Mouse (Mus musculus) midbrain, postnatal 0 days (tissue): ENCODE measurements around the gene Slc8a1. TPM values are rescaled to one million over a fixed set of nuclear protein-coding genes. Genes with fewer than 3 reads are reported as not detected.

Experiments
- ATAC-seq: fragments of 200-750 bp; cut with Nextera tagmentation; 2 replicates; pipeline ENCODE4 v1.8.0; 2017; ENCODE audit warnings: moderate number of reproducible peaks, mild to moderate bottlenecking, moderate TSS enrichment, moderate library complexity; ENCODE audit not compliant: low FRiP score
- DNase-seq: peaks from one replicate; pipeline ENCODE4 v3.0.0-alpha.2; 2015; ENCODE audit warnings: low spot score
- H3K27ac ChIP-seq: fragments of 300-500 bp; sonication (generic); 2 replicates; pipeline ENCODE4 v1.5.1; 2014; ENCODE audit warnings: low read depth, mild to moderate bottlenecking, low read length, mixed read lengths
- H3K27me3 ChIP-seq: fragments of 300-500 bp; sonication (generic); 2 replicates; pipeline ENCODE4 v1.6.1; 2014; ENCODE audit warnings: low read length, control low read depth, mixed read lengths; ENCODE audit not compliant: insufficient read depth
- H3K36me3 ChIP-seq: fragments of 300-500 bp; sonication (generic); 2 replicates; pipeline ENCODE4 v1.6.1; 2014; ENCODE audit warnings: low read length, control low read depth, mixed read lengths; ENCODE audit not compliant: insufficient read depth
- H3K4me1 ChIP-seq: fragments of 300-500 bp; sonication (generic); 2 replicates; pipeline ENCODE4 v1.6.1; 2014; ENCODE audit warnings: mild to moderate bottlenecking, control low read depth, antibody characterized with exemption, low read length, mixed read lengths; ENCODE audit not compliant: insufficient read depth
- H3K4me2 ChIP-seq: fragments of 300-500 bp; sonication (generic); 2 replicates; pipeline ENCODE4 v1.6.1; 2014; ENCODE audit warnings: low read depth, mild to moderate bottlenecking, low read length, mixed read lengths; ENCODE audit not compliant: poor library complexity, severe bottlenecking
- H3K4me3 ChIP-seq: fragments of 300-500 bp; sonication (generic); 2 replicates; pipeline ENCODE4 v1.5.1; 2014; ENCODE audit warnings: low read depth, mild to moderate bottlenecking, low read length, moderate library complexity
- H3K9ac ChIP-seq: fragments of 300-500 bp; sonication (generic); replicated peaks from 2 replicates; pipeline ENCODE4 v1.6.1; 2014; ENCODE audit warnings: mild to moderate bottlenecking, low read length, moderate library complexity, mixed read lengths; ENCODE audit not compliant: poor library complexity, severe bottlenecking
- H3K9me3 ChIP-seq: fragments of 300-500 bp; sonication (generic); 2 replicates; pipeline ENCODE4 v1.6.1; 2016; ENCODE audit warnings: low read length, control low read depth
- CTCF ChIP-seq: IDR thresholded peaks from 2 replicates; pipeline ENCODE4 v1.5.1; 2016; ENCODE audit warnings: antibody characterized with exemption, mild to moderate bottlenecking
- WGBS: fragments of 180-500 bp; shearing (Covaris S2); extraction: QIAGEN DNeasy Blood & Tissue Kit; methylation state at CpG from one replicate; pipeline ENCODE4 v1.1.7; 2014; 5-methylcytosine and 5-hydroxymethylcytosine counted together
- polyA plus RNA-seq: library from polyadenylated mRNA; unstranded; fragments of >200 nt; fragmentation: Nextera tagmentation; extraction: Ambion mirVana; gene quantifications from 2 replicates; pipeline ENCODE4 v1.2.1, GENCODE M21; 2015
- total RNA-seq: library from RNA; depleted of rRNA; stranded (reverse); fragments of >200 nt; gene quantifications from 2 replicates; pipeline ENCODE4 v1.2.3, GENCODE M21; 2014

The Slc8a1 gene
- total and polyA plus RNA-seq, 2 experiments from 2014 or later = 17.9 to 123 TPM

DNA sequence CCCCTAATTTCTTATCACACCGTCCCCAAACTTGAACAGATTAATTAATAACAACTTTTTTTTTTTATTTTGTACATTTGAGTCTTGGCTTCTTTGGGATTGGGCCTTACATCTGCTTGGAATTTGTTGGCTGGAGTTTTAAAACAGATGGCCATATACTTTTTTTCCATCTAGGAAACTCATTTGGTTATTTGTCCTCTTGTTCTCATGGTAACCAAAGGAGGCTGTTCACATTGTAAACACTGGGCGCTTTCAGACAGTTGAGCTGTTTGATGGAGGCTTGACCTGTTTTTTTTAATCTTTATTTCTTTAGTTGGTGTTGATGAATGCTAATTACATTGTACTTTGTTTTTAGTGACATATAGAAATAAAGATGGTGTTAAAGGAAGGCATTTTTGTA, 369.1 kb downstream of the Slc8a1 start:
- no peak for ATAC-seq
- WGBS = 86% methylated on average over 2 of the region's 2 CpGs
- DNase-seq = no peak
- no peak for TF ChIP-seq CTCF
- H3K4me1 ChIP-seq = no peaks in the 10 kb centered on the region
- no peak overlapping the region for H3K9ac ChIP-seq
- no peaks in the 10 kb centered on the region for H3K9me3 ChIP-seq
- H3K27me3 ChIP-seq = no peaks in the 10 kb centered on the region
- H3K27ac ChIP-seq = no peak overlapping the region
- H3K36me3 ChIP-seq = no peaks in the 10 kb centered on the region
- no peak overlapping the region for H3K4me3 ChIP-seq
- no peak overlapping the region for H3K4me2 ChIP-seq

GRCm38 (mm10) chr17:81368503-81368902, 369.7 kb downstream of the Slc8a1 start:
- no peak overlapping the region for H3K4me2 ChIP-seq

GRCm38 (mm10) chr17:81363368-81363767, 374.8 kb downstream of the Slc8a1 start:
- TF ChIP-seq CTCF = no peak
- ATAC-seq (no peak), DNase-seq (peak; percentile 10)
- Histone ChIP-seq H3K4me2 (no peak overlapping the region), H3K4me1 (no peaks in the 10 kb centered on the region), H3K9ac (no peak overlapping the region), H3K27ac (no peak overlapping the region), H3K4me3 (no peak overlapping the region), H3K9me3 (no peaks in the 10 kb centered on the region), H3K27me3 (no peaks in the 10 kb centered on the region), H3K36me3 (no peaks in the 10 kb centered on the region)
- 97% methylated on average over 2 of the region's 2 CpGs for WGBS

More at GRCm38 (mm10) chr17:81368503-81368902, 369.7 kb downstream of the Slc8a1 start:
- Histone ChIP-seq H3K4me3 (no peak overlapping the region), H3K9me3 (no peaks in the 10 kb centered on the region), H3K9ac (no peak overlapping the region), H3K36me3 (no peaks in the 10 kb centered on the region), H3K27me3 (no peaks in the 10 kb centered on the region), H3K27ac (no peak overlapping the region), H3K4me1 (no peaks in the 10 kb centered on the region)
- 80% methylated on average over 2 of the region's 2 CpGs for WGBS
- DNase-seq = no peak
- no peak for ATAC-seq
- no peak for TF ChIP-seq CTCF

DNA sequence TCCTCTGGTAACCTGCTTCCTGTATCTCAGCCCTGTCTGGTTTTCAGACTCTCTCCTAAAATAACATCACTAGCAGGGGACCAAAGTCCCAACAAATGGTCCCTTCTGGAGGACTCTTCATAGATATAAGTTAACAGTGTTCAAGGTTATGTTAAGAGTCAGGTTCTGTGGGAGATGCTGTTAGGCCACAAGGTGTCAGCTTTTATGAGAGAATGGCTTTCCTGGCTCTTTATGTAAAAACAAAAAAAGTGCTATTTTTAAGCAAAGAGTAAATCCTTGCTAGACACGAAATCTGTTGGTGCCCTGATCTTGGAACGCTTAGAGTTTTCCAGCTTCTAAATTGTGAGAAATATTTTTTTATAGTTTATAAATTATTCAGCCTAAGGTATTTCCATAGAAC, 377.6 kb downstream of the Slc8a1 start:
- DNase-seq = peak; percentile 15
- no peak overlapping the region for H3K4me3 ChIP-seq
- no peaks in the 10 kb centered on the region for H3K36me3 ChIP-seq
- no peaks in the 10 kb centered on the region for H3K9me3 ChIP-seq
- no peak for ATAC-seq
- no peak overlapping the region for H3K9ac ChIP-seq
- 59% methylated on average over 2 of the region's 2 CpGs for WGBS
- H3K27ac ChIP-seq = no peak overlapping the region
- H3K4me2 ChIP-seq = no peak overlapping the region
- peak; percentile 56 for TF ChIP-seq CTCF
- no peaks in the 10 kb centered on the region for H3K4me1 ChIP-seq
- no peaks in the 10 kb centered on the region for H3K27me3 ChIP-seq

GRCm38 (mm10) chr17:81360032-81360431, 378.1 kb downstream of the Slc8a1 start:
- no peaks in the 10 kb centered on the region for H3K27me3 ChIP-seq
- no peak overlapping the region for H3K27ac ChIP-seq
- H3K9ac ChIP-seq = no peak overlapping the region
- H3K4me2 ChIP-seq = no peak overlapping the region
- H3K36me3 ChIP-seq = no peaks in the 10 kb centered on the region
- no peak for DNase-seq
- H3K4me1 ChIP-seq = no peaks in the 10 kb centered on the region
- WGBS = 85% methylated on average over 4 of the region's 4 CpGs
- no peak for TF ChIP-seq CTCF
- H3K9me3 ChIP-seq = 0 out of 2 replicates have a peak, but pooled peaks cover under 1% of the 10 kb centered on the region
- no peak for ATAC-seq
- H3K4me3 ChIP-seq = no peak overlapping the region

- Histone ChIP-seq H3K4me1 (no peaks in the 10 kb centered on the region), H3K9ac (no peak overlapping the region), H3K27me3 (no peaks in the 10 kb centered on the region), H3K4me3 (no peak overlapping the region), H3K9me3 (no peaks in the 10 kb centered on the region), H3K36me3 (no peaks in the 10 kb centered on the region), H3K27ac (no peak overlapping the region), H3K4me2 (no peak overlapping the region)
- no peak for TF ChIP-seq CTCF
- ATAC-seq (no peak), DNase-seq (no peak)
- WGBS = 52% methylated on average over 7 of the region's 7 CpGs
These were observed 402.0 kb downstream of the Slc8a1 start for GRCm38 (mm10) chr17:81336024-81336754.
